Mouse (Mus musculus) hindbrain, embryonic 14.5 days (tissue): ENCODE measurements at regions not wholly inside any gene's neighbourhood (a gene's known extent, or its start where the extent isn't known, plus 50 kb on each side); places are given as distances from the start of the nearest gene placed in this dataset.

ENCODE experiments used
- ATAC-seq: fragments of 200-750 bp; cut with Nextera tagmentation; 2 replicates; pipeline ENCODE4 v1.8.0; 2017; ENCODE audit warnings: moderate number of reproducible peaks, mild to moderate bottlenecking, moderate TSS enrichment, moderate library complexity; ENCODE audit not compliant: low FRiP score
- DNase-seq: peaks from one replicate; pipeline ENCODE4 v3.0.0-alpha.2; 2015; ENCODE audit warnings: low spot score
- H3K27ac ChIP-seq: fragments of 300-500 bp; sonication (generic); 2 replicates; pipeline ENCODE4 v1.5.1; 2014; ENCODE audit warnings: mild to moderate bottlenecking, moderate library complexity
- H3K27me3 ChIP-seq: fragments of 300-500 bp; sonication (generic); 2 replicates; pipeline ENCODE4 v1.6.1; 2014; ENCODE audit warnings: mild to moderate bottlenecking, low read length, mixed read lengths; ENCODE audit not compliant: control insufficient read depth, insufficient read depth
- H3K36me3 ChIP-seq: fragments of 300-500 bp; sonication (generic); replicated peaks from 2 replicates; pipeline ENCODE4 v1.6.1; 2014; ENCODE audit not compliant: control insufficient read depth, insufficient read depth
- H3K4me1 ChIP-seq: fragments of 300-500 bp; sonication (generic); replicated peaks from 2 replicates; pipeline ENCODE4 v1.6.1; 2014; ENCODE audit warnings: antibody characterized with exemption, low read length, mixed read lengths; ENCODE audit not compliant: control insufficient read depth, insufficient read depth
- H3K4me2 ChIP-seq: fragments of 300-500 bp; sonication (generic); replicated peaks from 2 replicates; pipeline ENCODE4 v1.6.1; 2014; ENCODE audit warnings: mild to moderate bottlenecking, moderate library complexity
- H3K4me3 ChIP-seq: fragments of 300-500 bp; sonication (generic); replicated peaks from 2 replicates; pipeline ENCODE4 v1.5.1; 2014; ENCODE audit warnings: mild to moderate bottlenecking, low read length
- H3K9ac ChIP-seq: fragments of 300-500 bp; sonication (generic); 2 replicates; pipeline ENCODE4 v1.6.1; 2014
- H3K9me3 ChIP-seq: fragments of 300-500 bp; sonication (generic); 2 replicates; pipeline ENCODE4 v1.6.1; 2016; ENCODE audit warnings: low read length; ENCODE audit not compliant: control insufficient read depth
- WGBS: fragments of 180-500 bp; shearing (Covaris S2); extraction: QIAGEN DNeasy Blood & Tissue Kit; methylation state at CpG from one replicate; pipeline ENCODE4 v1.1.7; 2014; 5-methylcytosine and 5-hydroxymethylcytosine counted together

- Histone ChIP-seq H3K9ac (no peak overlapping the region), H3K4me2 (no peak overlapping the region), H3K27me3 (no peaks in the 10 kb centered on the region), H3K4me3 (no peak overlapping the region), H3K9me3 (no peaks in the 10 kb centered on the region), H3K4me1 (no peaks in the 10 kb centered on the region; the same call in 1 of the 2 replicates), H3K27ac (0 out of 2 replicates have a peak overlapping the region, but pooled peaks have one; percentile 36), H3K36me3 (no peaks in the 10 kb centered on the region)
- DNase-seq = no peak
- ATAC-seq = no peak
- WGBS = 74% methylated on average over 11 of the region's 11 CpGs
Observed at GRCm38 (mm10) chr9:52473555-52474196, 205.9 kb downstream of the AI593442 start.

- Histone ChIP-seq H3K36me3 (no peaks in the 10 kb centered on the region), H3K4me3 (no peak overlapping the region), H3K27ac (no peak overlapping the region), H3K9ac (no peak overlapping the region), H3K4me2 (no peak overlapping the region), H3K9me3 (no peaks in the 10 kb centered on the region), H3K4me1 (no peaks in the 10 kb centered on the region; the same call in 1 of the 2 replicates), H3K27me3 (no peaks in the 10 kb centered on the region)
- 71% methylated on average over 8 of the region's 8 CpGs for WGBS
- ATAC-seq = no peak
- DNase-seq = no peak
Observed at GRCm38 (mm10) chr9:52472859-52473258, 206.7 kb downstream of the AI593442 start.

DNA sequence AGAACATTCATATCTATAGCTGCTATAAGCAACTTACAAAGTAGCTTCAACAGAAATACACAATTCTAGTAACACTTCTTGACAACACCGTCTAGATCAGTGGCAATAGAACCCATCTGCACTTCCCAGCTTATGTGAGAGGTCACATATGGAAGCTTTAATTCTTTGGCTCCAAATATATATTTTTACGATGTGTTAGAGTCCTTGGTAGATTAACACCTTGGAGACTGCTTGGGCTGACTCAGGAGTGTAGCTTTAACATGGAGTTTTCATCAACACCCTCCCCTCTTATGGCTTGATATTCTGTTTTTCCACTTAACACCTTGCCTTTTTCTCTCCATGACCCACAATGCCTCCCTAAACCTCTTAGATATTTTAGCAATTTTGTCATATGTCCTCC, 221.1 kb downstream of the AI593442 start:
- H3K9me3 ChIP-seq = no peaks in the 10 kb centered on the region
- no peaks in the 10 kb centered on the region for H3K4me1 ChIP-seq
- H3K27me3 ChIP-seq = no peaks in the 10 kb centered on the region
- no peak overlapping the region for H3K27ac ChIP-seq
- no peak overlapping the region for H3K4me3 ChIP-seq
- DNase-seq (no peak), ATAC-seq (no peak)
- WGBS = 87% methylated on average over 2 of the region's 2 CpGs
- no peak overlapping the region for H3K4me2 ChIP-seq
- no peak overlapping the region for H3K9ac ChIP-seq
- no peaks in the 10 kb centered on the region for H3K36me3 ChIP-seq

DNA sequence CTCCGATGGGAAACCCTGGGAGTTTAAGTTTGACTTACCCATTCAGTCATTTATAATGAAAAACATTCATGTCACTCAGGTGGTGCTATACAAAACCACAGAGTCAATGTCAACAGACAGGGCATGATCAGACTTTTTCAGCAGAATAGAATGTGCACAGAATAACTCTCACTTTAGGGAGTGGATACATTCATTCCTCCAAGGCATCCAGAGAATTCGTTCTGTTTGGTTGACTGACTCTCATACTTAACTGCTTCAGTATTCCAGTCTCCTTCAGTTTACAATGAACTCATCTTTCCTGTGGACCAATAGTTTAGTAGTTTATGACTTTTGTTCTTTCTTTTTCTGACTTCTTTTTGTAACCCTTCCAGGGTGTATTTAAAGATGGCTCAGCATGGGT, 225.1 kb downstream of the AI593442 start:
- H3K4me2 ChIP-seq = no peak overlapping the region
- no peaks in the 10 kb centered on the region for H3K9me3 ChIP-seq
- H3K4me1 ChIP-seq = no peaks in the 10 kb centered on the region
- no peak for ATAC-seq
- H3K27ac ChIP-seq = no peak overlapping the region
- H3K4me3 ChIP-seq = no peak overlapping the region
- H3K9ac ChIP-seq = no peak overlapping the region
- WGBS = 79% methylated on average over 2 of the region's 2 CpGs
- no peak for DNase-seq
- H3K36me3 ChIP-seq = no peaks in the 10 kb centered on the region
- no peaks in the 10 kb centered on the region for H3K27me3 ChIP-seq

GRCm38 (mm10) chr9:52451792-52452191, 227.8 kb downstream of the AI593442 start:
- H3K4me3 ChIP-seq = no peak overlapping the region
- no peaks in the 10 kb centered on the region for H3K9me3 ChIP-seq
- H3K27me3 ChIP-seq = no peaks in the 10 kb centered on the region
- no peak for DNase-seq
- no peak for ATAC-seq
- no peak overlapping the region for H3K27ac ChIP-seq
- no peaks in the 10 kb centered on the region for H3K4me1 ChIP-seq
- 91% methylated on average over 3 of the region's 3 CpGs for WGBS
- no peaks in the 10 kb centered on the region for H3K36me3 ChIP-seq
- no peak overlapping the region for H3K4me2 ChIP-seq
- H3K9ac ChIP-seq = no peak overlapping the region

DNA sequence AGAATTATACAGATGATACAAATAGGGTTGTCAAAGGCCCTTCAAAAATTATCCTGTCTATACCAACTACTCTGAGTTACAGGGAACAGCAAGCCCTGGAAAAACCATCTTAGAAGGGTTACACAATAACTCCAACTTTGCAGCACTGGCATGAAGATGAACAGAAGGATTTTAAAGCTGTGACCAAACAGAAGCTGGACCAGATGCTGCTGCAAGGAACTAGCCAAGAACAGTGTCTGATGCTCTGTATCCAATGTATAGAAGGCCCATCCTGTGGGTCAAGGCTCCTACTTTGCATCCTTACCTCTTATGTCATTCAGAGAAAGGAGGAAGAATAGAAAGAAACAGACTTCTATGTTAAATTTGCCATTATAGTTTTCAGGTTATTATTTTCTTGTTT, 231.3 kb downstream of the AI593442 start:
- H3K9ac ChIP-seq = no peak overlapping the region
- DNase-seq = no peak
- no peaks in the 10 kb centered on the region for H3K9me3 ChIP-seq
- no peak overlapping the region for H3K27ac ChIP-seq
- H3K36me3 ChIP-seq = no peaks in the 10 kb centered on the region
- no peak for ATAC-seq
- no peak overlapping the region for H3K4me3 ChIP-seq
- H3K27me3 ChIP-seq = no peaks in the 10 kb centered on the region
- no peak overlapping the region for H3K4me2 ChIP-seq
- no peaks in the 10 kb centered on the region for H3K4me1 ChIP-seq

GRCm38 (mm10) chr9:52443228-52443627, 236.4 kb downstream of the AI593442 start:
- ATAC-seq (no peak), DNase-seq (no peak)
- H3K9me3 ChIP-seq = no peaks in the 10 kb centered on the region
- H3K36me3 ChIP-seq = no peaks in the 10 kb centered on the region
- WGBS = 90% methylated on average over 7 of the region's 7 CpGs
- H3K9ac ChIP-seq = no peak overlapping the region
- H3K27ac ChIP-seq = no peak overlapping the region
- no peaks in the 10 kb centered on the region for H3K4me1 ChIP-seq
- no peak overlapping the region for H3K4me2 ChIP-seq
- H3K4me3 ChIP-seq = no peak overlapping the region
- H3K27me3 ChIP-seq = no peaks in the 10 kb centered on the region

GRCm38 (mm10) chr9:52434215-52434614, 245.4 kb downstream of the AI593442 start:
- H3K9me3 ChIP-seq = no peaks in the 10 kb centered on the region
- no peaks in the 10 kb centered on the region for H3K36me3 ChIP-seq
- no peak for DNase-seq
- no peak overlapping the region for H3K9ac ChIP-seq
- 51% methylated on average over 4 of the region's 4 CpGs for whole genome bisulfite sequencing
- no peak overlapping the region for H3K4me3 ChIP-seq
- H3K4me2 ChIP-seq = no peak overlapping the region
- no peak for ATAC-seq
- H3K27me3 ChIP-seq = no peaks in the 10 kb centered on the region
- no peaks in the 10 kb centered on the region for H3K4me1 ChIP-seq
- no peak overlapping the region for H3K27ac ChIP-seq

GRCm38 (mm10) chr9:52425413-52425812, 254.2 kb downstream of the AI593442 start:
- ATAC-seq = no peak
- Histone ChIP-seq H3K36me3 (no peaks in the 10 kb centered on the region), H3K4me3 (no peak overlapping the region), H3K4me2 (no peak overlapping the region), H3K27me3 (no peaks in the 10 kb centered on the region), H3K4me1 (no peaks in the 10 kb centered on the region), H3K27ac (no peak overlapping the region), H3K9ac (no peak overlapping the region), H3K9me3 (no peaks in the 10 kb centered on the region)
- WGBS = 8% methylated on average over 4 of the region's 4 CpGs
- DNase-seq = no peak

GRCm38 (mm10) chr9:52422622-52423021, 254.2 kb upstream of the Zc3h12c start:
- no peak overlapping the region for H3K9ac ChIP-seq
- H3K36me3 ChIP-seq = no peaks in the 10 kb centered on the region
- H3K4me1 ChIP-seq = no peaks in the 10 kb centered on the region
- H3K4me2 ChIP-seq = no peak overlapping the region
- ATAC-seq = no peak
- 58% methylated on average over 3 of the region's 3 CpGs for WGBS
- no peaks in the 10 kb centered on the region for H3K9me3 ChIP-seq
- H3K4me3 ChIP-seq = no peak overlapping the region
- no peak for DNase-seq
- H3K27me3 ChIP-seq = no peaks in the 10 kb centered on the region
- H3K27ac ChIP-seq = no peak overlapping the region
